Mouse (Mus musculus): ENCODE results near the gene Arrdc3.
A peak's percentile ranks its signal among the peaks of the same experiment; 100 is the strongest.

The Arrdc3 gene

GRCm38 (mm10) chr13:80920939-80921338, 37.8 kb downstream of the Arrdc3 start:
- no peak for DNase-seq (ENCODE audit: low read depth, low spot score)

GRCm38 (mm10) chr13:80921593-80922327, 38.6 kb downstream of the Arrdc3 start:
- no peak for DNase-seq (ENCODE audit: low read depth, low spot score)

DNA sequence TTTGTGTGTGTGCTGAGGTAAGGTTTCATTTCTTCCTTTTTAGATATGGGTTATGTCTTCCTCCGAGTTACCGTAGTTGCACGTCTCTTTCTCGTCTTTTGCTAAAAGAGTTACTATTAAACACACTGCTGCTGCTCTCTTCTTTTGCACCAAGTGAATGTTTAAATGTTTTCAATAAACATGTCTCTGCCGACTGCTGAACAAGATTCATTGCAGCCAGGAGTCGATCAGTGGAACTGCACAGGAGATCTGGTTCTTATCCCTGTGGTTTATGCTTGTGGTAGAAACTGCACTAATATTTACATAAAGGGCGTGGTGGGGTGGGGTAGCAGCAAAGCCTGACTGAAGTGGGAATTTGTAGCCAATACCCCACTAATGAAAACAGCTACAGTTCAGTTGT, 45.0 kb downstream of the Arrdc3 start:
- no peak for DNase-seq (ENCODE audit: low read depth, low spot score)

GRCm38 (mm10) chr13:80930030-80930429, 46.8 kb downstream of the Arrdc3 start:
- no peak for DNase-seq (ENCODE audit: low read depth, low spot score)

DNA sequence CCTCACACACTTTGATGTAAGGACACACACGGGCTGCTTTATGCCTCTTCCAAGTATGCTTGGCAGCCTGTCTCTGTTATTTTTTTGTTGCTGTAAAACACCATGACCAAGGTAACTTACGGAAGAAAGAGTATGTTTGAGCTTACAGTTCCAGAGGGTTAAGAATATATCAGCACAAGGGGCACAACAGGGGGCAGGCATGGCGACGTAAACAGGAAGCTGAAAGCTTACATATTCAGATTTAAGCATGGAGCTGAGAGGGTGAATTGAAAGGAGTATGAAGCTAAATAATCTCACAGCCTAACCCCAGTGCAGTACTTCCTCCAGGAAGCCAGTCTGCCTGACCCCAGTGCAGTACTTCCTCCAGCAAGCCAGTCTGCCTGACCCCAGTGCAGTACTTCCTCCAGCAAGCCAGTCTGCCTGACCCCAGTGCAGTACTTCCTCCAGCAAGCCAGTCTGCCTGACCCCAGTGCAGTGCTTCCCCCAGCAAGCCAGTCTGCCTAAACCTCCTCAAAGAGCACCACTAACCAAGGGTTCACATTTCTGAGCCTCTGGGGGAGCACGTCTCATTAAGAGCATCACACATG, 49.7 kb downstream of the Arrdc3 start:
- DNase-seq (ENCODE audit: low read depth, low spot score), result no peak

GRCm38 (mm10) chr13:80936426-80936825, 53.2 kb downstream of the Arrdc3 start:
- DNase-seq (ENCODE audit: low read depth, low spot score), result no peak

GRCm38 (mm10) chr13:80939228-80939627, 56.0 kb downstream of the Arrdc3 start:
- DNase-seq (ENCODE audit: low read depth, low spot score), result no peak

- DNase-seq (ENCODE audit: low read depth, low spot score), result no peak
These were observed 56.7 kb downstream of the Arrdc3 start for GRCm38 (mm10) chr13:80939866-80940265.

- no peak for DNase-seq (ENCODE audit: low read depth, low spot score)
These were observed 57.2 kb downstream of the Arrdc3 start for GRCm38 (mm10) chr13:80940421-80940820.

GRCm38 (mm10) chr13:80940860-80941630, 57.9 kb downstream of the Arrdc3 start:
- DNase-seq (ENCODE audit: low read depth, low spot score), result peak; percentile 50

DNA sequence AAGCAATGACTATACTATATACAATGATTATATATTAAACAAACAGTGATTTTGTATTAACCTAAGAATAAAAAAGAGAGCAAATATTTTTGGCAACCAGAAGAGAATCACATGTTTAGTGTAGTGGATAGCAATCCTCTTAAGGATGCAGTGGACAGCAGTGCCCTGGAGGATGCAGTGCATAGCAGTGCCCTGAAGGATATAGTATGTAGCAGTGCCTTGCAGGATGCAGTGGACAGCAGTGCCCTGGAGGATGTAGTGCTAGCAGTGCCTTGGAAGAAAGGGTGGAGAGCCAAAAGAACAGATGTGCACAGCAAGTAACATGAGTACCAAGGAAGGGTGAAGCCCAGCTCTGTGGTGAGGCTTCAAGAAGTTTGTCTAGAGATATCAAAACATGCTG, 61.3 kb downstream of the Arrdc3 start:
- no peak for DNase-seq (ENCODE audit: low read depth, low spot score)
